In genomic region chr19:8572485-8572884, GRCm38 (mm10) we compare ENCODE assay signal across 18 mouse cellular contexts. TPM values are rescaled to one million over a fixed set of nuclear protein-coding genes. Genes with fewer than 3 reads are reported as not detected.
"Had no signal": no experiment of that assay in that cellular context is flagged by ENCODE, and none has a peak within 500 bp of the region (broad histone marks: within the 10 kb centered on the region; RNA-seq: fewer than 3 reads in every experiment).

No protein-coding gene starts in this region.

- ATAC-seq: intestine, postnatal 0 days; liver, postnatal 0 days; lung, postnatal 0 days had no signal

- H3K27ac ChIP-seq: kidney, embryonic 15.5 days; limb, embryonic 10.5 days; limb, embryonic 13.5 days; liver, embryonic 14.5 days; macrophage had no signal

- H3K4me2 ChIP-seq: kidney, embryonic 15.5 days; limb, embryonic 13.5 days; lung, embryonic 14.5 days; midbrain, embryonic 11.5 days had no signal

- H3K9me3 ChIP-seq: kidney, embryonic 15.5 days; limb, embryonic 10.5 days; limb, embryonic 13.5 days; megakaryocyte, embryonic 14.5 days had no signal

- H3K36me3 ChIP-seq: kidney, embryonic 15.5 days; limb, embryonic 10.5 days; limb, embryonic 13.5 days had no signal

- H3K9ac ChIP-seq: kidney, embryonic 15.5 days; limb, embryonic 13.5 days; liver, embryonic 14.5 days; liver, postnatal 0 days; lung, embryonic 14.5 days had no signal

- H3K27me3 ChIP-seq: kidney, embryonic 15.5 days; limb, embryonic 13.5 days had no signal

- H3K4me3 ChIP-seq: kidney, embryonic 15.5 days; limb, embryonic 10.5 days; limb, embryonic 13.5 days; megakaryocyte, embryonic 14.5 days had no signal

- DNase-seq: liver; liver, postnatal 0 days; midbrain, embryonic 14.5 days had no signal

RNA-seq across cellular contexts. Expression of gene Slc22a8, which starts 18.6 kb away (rescaled TPM):
- polyA plus RNA-seq: limb, embryonic 10.5 days; limb, embryonic 13.5 days; lung, embryonic 14.5 days; macrophage; neural tube, embryonic 11.5 days; small intestine, adult 2 months had no signal

RNA-seq across cellular contexts. Expression of gene Slc22a6, which starts 45.4 kb away (rescaled TPM):
- polyA plus RNA-seq: limb, embryonic 10.5 days; limb, embryonic 13.5 days; liver, postnatal 0 days; lung, embryonic 14.5 days; lung, postnatal 0 days; macrophage; neural tube, embryonic 14.5 days; small intestine, adult 2 months; stomach, embryonic 16.5 days; testis, adult 2 months had no signal
